Mouse (Mus musculus): ENCODE results near the gene Acad10. TPM values are rescaled to one million over a fixed set of nuclear protein-coding genes. Genes with fewer than 3 reads are reported as not detected.
A peak's percentile ranks its signal among the peaks of the same experiment; 100 is the strongest.
"Not testable (repeated sequence)": the region's sequence is repeated elsewhere in the genome, so short reads cannot be mapped to it uniquely, and the experiment has no call there.

Acad10 gene
- polyA plus RNA-seq, 2 experiments from 2014 or later = 6.2 to 7.0 TPM

DNA sequence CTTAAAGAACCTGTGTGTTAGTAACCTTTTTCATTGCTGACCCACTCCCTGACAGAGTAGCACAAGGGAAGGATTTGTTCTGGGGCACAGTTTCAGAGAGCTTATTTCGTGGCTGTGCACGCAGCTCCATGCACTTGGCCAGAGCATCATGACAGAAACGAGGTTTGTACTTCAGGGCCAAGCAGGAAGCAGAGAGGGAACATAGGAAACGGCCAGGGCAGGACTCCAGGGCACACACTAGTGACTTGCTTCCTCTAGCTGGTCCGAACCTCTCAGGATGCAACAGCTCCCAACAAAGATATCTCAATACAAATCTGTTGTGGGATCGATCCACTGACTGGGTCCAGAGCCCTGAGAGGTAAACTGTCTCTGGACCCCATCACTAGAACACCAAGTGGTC lies 3.4 kb downstream of the Acad10 start:
- not testable (repeated sequence) for ATAC-seq

- no peak for ATAC-seq
Measured at GRCm38 (mm10) chr5:121654526-121654925, 5.8 kb downstream of the Acad10 start.

GRCm38 (mm10) chr5:121649134-121649533 lies 11.2 kb downstream of the Acad10 start:
- peak; percentile 65 for ATAC-seq

DNA sequence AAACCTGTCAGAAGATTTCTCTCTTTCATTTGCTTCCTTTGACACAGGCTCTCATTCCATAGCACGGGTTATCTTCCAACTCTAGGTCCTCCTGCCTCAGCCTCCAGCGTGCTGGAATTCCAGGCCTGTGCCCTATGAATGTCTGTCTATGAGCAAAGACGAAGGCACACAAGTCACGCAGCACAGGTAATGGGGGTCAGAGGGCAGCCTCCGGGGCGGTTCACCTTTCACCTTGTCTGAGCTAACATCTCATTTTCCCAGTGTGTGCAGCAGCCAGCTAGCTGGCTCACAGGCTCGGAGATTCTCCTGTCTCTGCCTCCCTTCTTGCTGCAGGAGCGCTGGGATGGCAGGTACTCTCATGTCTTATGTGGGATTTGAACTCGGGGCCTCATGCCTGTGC lies 20.7 kb downstream of the Acad10 start:
- ATAC-seq = no peak

GRCm38 (mm10) chr5:121637296-121637695 lies 23.0 kb downstream of the Acad10 start:
- ATAC-seq = no peak

DNA sequence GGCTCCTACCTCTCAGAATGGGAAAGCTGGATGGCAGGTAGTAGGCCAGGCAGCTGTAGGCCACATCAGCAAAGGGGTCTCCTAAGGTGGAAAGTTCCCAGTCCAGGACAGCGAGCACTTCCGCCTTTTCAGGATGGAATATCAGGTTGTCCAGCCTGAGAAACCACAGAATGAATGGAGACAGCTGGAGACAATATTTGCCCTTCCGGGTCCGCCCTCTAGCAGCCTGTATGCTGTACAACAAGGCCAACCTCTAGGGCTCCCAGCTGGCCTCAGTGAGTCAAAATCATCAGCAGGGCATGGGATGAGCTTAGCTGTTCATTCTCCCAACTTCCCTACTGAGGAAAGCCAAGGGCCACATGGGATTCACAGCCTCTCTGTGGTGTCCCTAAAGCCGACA lies 25.6 kb downstream of the Acad10 start:
- ATAC-seq = no peak

GRCm38 (mm10) chr5:121632804-121633203 lies 27.5 kb downstream of the Acad10 start:
- no peak for ATAC-seq

- not testable (repeated sequence) for ATAC-seq
Measured at GRCm38 (mm10) chr5:121631106-121631647, 29.1 kb downstream of the Acad10 start.

DNA sequence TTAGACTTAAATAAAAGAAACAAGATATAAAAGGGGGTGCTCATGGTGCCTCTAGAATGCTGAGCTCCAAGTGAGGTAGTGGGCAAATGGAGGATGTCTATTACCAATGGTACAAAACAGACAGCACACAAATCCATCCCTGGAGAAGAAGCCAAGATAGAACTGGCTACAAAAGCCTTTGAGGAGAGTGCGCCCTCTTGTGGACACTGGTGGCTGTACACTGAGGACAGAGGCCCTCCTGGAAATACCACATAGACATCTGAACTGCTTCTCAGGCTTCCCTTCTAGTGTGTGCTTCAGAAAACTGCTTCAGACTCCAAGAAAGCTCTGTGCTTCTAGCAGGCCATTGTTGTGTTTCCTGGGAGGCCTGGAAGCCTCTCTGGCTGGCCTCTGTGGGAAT lies 32.4 kb downstream of the Acad10 start:
- ATAC-seq = no peak

DNA sequence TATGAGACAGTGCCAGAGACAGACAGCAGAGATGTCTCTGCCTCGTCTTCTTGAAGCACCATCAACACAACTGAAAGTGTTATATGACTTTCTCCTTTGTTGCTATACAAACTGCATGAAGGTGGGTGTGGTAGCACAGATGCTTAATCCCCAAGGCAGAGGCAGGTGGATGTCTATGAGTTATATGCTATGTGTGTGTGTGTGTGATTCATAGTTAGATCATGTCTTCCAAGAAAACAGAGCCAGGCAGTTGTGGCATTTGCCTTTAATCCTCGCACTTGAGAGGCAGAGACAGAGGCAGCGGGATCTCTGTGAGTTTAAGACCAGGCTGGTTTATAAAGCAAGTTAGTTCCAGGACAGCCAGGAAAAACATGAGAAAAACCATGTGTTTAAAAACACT lies 37.1 kb downstream of the Acad10 start:
- no peak for ATAC-seq

GRCm38 (mm10) chr5:121621102-121621501 lies 39.2 kb downstream of the Acad10 start:
- ATAC-seq = no peak

DNA sequence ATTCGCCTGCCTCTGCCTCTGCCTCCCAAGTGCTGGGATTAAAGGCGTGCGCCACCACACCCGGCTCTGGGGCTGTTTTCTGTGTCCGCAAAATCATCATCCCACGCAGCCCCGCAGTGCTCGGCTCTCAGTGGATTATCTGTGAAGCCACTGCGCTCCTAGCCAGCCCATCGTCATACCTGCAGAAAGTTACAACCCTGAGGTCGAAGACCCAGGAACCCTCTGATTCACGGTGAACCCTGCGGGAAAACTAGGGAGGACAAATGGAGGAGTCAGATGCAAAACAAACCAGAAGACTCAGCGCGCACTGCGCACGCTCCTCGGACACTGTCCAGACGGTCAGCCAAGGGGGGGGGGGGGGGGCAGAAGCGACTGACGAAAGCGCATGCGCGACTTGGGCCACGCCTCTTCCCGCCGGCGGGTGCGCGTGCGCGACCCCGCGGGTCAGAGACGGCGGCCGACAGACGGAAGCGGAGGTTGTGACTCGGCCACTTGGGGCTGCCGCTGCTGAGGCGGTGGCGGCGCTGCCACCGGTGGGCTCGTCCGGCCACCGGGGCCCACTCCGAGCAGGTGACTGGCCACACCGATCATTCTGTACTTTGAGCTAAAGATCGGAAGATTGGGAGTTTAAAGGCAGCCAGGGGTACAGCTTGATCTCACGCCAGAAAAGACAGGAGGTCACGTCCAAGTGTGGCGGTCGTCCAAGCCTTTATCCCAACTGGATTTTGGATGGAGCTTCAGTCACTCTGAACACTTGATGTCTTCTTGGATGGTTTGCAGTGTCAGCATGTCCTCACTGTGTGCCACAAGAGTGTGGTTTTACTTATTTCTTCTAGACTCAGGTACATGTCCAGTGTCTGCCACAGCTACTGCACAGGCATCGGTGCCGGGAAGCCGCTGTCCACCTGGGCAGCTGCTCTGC lies 41.5 kb downstream of the Acad10 start, which contains the start of gene Acad12:
TSS of gene Acad12 (minus strand) at position 347 of the 922 bp plus-strand sequence.
- peak; percentile 66 for ATAC-seq

DNA sequence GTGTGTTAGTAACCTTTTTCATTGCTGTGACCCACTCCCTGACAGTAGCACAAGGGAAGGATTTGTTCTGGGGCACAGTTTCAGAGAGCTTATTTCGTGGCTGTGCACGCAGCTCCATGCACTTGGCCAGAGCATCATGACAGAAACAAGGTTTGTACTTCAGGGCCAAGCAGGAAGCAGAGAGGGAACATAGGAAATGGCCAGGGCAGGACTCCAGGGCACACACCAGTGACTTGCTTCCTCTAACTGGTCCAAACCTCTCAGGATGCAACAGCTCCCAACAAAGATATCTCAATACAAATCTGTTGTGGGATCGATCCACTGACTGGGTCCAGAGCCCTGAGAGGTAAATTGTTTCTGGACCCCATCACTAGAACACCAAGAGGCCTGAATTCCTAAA lies 45.4 kb downstream of the Acad10 start:
- not testable (repeated sequence) for ATAC-seq

- ATAC-seq = no peak
Measured at GRCm38 (mm10) chr5:121612036-121612435, 48.3 kb downstream of the Acad10 start.

GRCm38 (mm10) chr5:121609556-121610135 lies 50.7 kb downstream of the Acad10 start:
- not testable (repeated sequence) for ATAC-seq

DNA sequence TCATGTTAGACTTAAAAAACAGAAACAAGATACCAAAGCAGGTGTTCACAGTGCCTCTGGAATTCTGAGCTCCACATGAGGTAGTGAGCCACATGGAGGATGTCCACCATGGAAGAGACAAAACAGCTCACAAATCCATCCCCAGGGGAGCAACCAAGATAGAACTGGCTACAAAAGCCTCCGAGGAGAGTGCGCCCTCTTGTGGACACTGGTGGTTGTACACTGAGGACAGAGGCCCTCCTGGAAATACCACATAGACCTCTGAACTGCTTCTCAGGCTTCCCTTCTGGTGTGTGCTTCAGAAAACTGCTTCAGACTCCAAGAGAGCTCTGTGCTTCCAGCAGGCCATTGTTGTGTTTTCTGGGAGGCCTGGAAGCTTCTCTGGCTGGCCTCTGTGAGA lies 54.2 kb downstream of the Acad10 start:
- peak; percentile 69 for ATAC-seq

DNA sequence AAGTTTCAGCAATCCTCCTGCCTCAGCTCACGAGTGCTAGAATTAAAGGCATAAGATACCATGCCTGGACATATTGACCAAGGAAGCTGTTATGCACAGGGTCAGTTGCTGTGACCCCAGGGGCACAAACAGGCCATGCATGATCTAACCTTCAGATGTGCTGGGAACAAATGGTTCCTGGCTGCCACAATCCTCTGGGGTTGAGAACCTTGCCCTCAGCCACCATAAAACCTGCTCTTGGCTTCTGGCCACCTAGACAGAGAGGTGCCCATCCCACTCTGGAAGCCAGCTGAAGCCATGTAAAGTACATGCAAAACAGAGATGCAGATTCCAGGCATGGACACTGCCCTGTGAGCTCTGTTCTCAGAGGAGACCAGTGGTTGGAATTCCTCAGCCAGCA lies 56.5 kb downstream of the Acad10 start:
- not testable (repeated sequence) for ATAC-seq

- peak; percentile 89 for ATAC-seq
Measured at GRCm38 (mm10) chr5:121601547-121602299, 58.6 kb downstream of the Acad10 start.

- no peak for ATAC-seq
Measured at GRCm38 (mm10) chr5:121598871-121599610, 61.3 kb downstream of the Acad10 start.

- ATAC-seq = no peak
Measured at GRCm38 (mm10) chr5:121597991-121598537, 62.2 kb downstream of the Acad10 start.

- ATAC-seq = no peak
Measured at GRCm38 (mm10) chr5:121597332-121597731, 63.0 kb downstream of the Acad10 start.

DNA sequence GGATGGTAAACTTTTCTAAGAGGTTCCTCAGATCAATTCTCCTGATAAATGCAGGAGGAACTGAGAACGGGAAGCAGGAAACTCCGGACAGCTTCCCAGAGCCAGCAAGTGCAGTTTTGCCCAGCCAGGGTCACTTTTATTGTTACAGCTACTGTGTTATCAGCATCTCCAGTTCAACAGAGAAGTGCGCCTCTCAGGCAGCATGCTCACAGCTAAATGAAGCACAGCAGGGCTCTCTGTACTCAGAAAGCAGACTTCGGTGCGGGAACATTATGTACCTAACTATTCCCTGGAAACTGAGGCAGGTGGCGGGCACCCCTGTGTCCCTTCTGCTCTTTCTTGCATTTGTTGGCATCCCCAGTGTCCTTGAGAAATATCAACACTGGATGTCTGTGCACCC lies 64.1 kb downstream of the Acad10 start:
- ATAC-seq = no peak
